Mouse (Mus musculus) retina, embryonic 14.5 days (tissue): ENCODE measurements at regions not wholly inside any gene's neighbourhood (a gene's known extent, or its start where the extent isn't known, plus 50 kb on each side); places are given as distances from the start of the nearest gene placed in this dataset.

Experiments used
- DNase-seq: peaks from one replicate; pipeline ENCODE4 v3.0.0-alpha.2; 2015; ENCODE audit warnings: low spot score

DNA sequence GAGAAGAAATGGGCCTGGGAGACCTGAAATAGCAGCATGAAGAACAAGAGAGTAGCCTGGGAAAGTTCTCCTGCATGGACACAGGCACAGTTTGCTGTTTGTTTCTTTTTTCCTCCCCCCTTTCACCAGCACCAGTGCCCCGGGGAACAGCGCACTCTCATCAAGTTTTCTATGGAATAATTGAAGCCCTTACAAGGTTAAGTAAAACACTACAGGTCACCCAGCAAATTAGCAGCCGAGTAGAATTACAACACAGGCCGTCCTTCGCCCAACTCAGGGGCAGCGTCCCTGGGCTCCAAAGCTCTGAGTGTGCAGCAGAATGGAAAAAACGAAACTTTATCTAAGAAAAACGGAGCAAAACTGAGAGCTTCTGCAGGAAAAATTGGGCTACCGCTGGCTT, 381.6 kb upstream of the Jarid2 start:
- DNase-seq = no peak

GRCm38 (mm10) chr13:44353899-44354298, 375.4 kb upstream of the Jarid2 start:
- DNase-seq = peak; percentile 70

GRCm38 (mm10) chr13:44355771-44356221, 373.5 kb upstream of the Jarid2 start:
- no peak for DNase-seq

- DNase-seq = no peak
These were observed 372.3 kb upstream of the Jarid2 start for GRCm38 (mm10) chr13:44356981-44357380.

DNA sequence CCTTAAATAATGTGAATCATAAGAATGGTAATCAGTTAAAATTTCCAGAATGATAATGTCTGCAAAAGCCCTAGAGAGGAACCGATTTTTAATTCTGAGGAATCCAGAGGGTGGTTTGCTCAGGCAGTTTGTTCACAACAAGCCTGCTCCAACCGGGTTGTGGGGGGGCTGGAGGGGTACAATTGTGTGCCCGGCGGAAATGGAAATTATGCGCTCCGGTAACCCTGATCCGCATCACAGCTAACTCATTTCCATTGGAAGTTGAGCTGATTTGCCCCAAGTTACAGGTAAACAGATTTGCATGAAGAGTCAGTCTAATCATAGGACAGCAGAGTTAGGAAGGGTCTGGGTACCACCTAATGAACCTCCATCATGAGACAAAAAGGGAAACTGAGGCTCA, 369.9 kb upstream of the Jarid2 start:
- DNase-seq = no peak

- no peak for DNase-seq
These were observed 369.3 kb upstream of the Jarid2 start for GRCm38 (mm10) chr13:44360016-44360415.

- peak; percentile 37 for DNase-seq
These were observed 368.5 kb upstream of the Jarid2 start for GRCm38 (mm10) chr13:44360725-44361290.

DNA sequence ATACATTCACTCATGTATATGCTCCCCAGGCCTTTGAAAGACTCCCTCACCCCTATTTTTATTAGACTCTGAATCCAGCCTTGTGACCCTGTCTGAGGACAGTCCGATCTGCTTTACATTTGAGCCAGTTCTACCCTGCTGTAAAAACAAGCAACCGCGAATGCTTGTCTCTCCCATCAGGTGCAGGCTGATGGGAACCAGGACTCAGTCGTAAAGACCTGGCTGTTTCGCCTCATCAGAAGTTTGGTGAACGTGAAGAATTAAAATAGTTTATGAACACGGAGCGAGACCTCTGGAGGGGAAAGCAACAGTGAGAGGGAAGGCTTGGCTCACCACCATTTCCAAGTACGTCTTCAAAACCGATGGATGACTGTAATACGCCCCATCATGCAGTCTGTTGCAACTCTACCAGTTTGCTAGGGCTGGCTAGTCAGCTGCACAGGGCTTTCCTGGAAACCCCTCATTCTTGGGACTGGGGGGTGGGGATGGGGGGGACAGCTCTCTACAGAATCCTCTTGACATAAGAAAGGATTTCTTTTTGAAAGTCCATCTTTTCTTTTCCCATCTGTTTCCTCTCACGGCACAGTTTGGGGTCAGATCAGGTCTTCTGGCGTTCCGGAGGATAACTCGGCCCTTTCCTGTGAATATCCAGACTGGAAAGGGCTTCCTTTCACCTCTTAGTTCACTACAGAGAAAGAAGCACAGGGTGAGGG, 366.8 kb upstream of the Jarid2 start:
- no peak for DNase-seq

DNA sequence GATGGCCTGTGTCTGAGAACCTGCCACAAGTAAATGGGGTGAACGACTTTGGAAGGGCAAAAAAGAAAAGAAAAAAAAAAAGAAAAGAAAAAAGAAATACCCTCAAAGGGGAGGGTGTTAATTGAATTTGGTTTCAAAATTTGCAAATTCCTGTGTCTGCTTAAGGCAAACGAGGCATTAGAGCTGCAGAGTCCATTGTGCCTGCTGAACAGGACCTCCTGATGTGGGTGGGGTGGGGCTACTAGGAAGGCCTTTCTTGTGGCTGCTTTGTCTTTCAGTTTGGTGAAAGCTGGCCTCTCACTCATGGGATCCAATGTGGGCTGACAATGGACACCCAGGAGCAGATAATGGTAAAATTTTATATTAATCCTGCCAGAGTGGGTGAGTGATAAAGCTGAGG, 366.3 kb upstream of the Jarid2 start:
- DNase-seq = no peak

DNA sequence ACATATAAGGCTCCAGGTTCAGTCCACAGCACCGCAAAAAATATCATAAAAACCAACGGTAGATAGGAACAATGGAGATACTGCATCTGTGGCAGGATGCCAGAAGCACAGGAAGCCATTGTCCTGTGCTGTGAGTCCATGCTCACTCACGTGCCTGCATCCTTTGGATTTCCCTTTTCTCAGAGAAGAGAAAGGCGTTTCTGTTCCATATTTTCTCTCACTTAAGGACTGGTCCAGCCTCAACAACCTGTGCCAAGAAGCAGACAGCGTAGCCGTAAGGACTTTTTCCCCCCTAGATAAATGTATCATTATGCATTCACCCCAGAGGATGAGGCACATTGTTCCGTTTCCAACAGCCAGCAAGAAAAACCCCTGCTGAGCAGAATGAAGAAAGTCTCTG, 360.0 kb upstream of the Jarid2 start:
- DNase-seq = no peak

DNA sequence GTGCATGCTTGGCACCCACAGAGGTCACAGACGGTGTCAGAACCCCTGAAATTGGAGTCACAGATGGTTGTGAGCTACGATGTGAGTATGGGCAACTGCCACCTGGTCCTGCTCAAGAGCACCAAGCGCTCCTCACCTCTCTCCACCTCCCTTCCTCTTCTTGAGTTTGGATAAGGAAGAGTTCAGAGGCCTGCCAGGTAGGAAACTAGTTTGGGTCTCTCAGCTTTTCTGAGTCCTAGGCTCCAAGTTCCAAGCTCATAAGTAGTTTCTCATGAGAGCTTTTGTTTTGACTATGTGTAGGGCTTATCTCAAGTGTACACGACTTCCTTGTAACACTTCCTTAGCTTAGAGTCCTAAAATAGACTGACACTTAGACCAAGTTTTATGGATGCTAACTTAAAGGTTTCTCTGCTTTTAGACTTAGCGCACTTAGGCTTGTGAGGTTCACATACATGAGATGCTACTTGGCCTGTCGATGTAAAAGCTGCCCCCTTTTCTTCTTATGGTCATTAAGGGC, 356.9 kb upstream of the Jarid2 start:
- DNase-seq = no peak

GRCm38 (mm10) chr13:44375476-44376159, 353.7 kb upstream of the Jarid2 start:
- peak; percentile 37 for DNase-seq

- DNase-seq = peak; percentile 32
These were observed 353.1 kb upstream of the Jarid2 start for GRCm38 (mm10) chr13:44376160-44376488.

DNA sequence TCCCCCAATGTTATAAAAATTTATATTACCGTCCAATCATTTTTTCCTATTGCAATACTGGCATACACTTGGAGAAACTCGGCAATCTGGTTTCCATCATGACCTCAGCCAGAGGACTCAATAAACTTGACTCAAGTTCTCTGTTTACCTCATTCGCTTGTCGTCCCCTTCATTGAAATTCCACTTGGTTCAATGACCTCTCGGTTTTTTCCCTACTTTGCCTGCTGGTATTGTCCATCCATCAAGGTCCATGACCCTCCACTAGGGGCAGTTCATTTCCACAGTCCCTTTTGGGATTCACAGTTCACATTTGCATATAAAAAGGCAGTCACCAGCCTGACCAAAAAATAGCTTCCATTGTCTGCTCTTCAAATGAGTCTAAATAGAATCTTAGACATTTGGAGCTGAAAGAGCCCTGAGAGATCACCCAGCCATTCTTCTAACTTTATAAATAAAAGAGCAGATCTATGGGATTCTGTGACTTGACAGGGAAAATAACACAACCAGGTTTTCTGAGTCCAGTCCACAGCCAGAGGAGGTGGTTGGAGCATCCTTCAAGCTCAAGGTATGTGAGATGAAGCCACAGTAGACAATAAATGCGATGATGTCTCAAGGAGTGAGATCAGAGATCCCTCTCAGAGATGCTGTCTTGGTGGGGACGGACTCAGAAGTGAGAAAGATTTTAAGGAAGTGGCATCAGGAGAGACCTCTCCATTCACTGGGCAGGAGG, 347.4 kb upstream of the Jarid2 start:
- peak; percentile 42 for DNase-seq

DNA sequence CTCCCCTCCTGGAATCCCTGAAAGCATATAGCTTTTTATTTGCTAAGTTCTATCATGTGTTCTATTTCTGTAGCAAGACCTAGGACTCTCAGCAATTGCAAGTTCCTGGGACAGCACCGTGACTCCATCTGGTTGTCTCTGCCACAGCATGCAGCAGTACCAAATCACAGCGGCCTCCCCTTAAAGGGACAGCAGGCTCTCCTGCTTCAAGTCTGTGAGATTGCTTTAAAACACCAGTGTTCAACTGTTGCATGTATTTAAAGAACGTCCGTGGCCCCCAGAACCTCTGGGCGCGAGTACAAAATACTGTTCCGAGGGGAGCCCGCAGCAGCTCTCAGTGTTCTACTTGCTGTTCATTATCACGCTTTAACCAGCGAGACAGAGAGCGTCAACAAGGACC, 346.0 kb upstream of the Jarid2 start:
- DNase-seq = no peak

GRCm38 (mm10) chr13:44386767-44387166, 342.5 kb upstream of the Jarid2 start:
- DNase-seq = no peak

- DNase-seq = no peak
These were observed 339.6 kb upstream of the Jarid2 start for GRCm38 (mm10) chr13:44389696-44390095.

DNA sequence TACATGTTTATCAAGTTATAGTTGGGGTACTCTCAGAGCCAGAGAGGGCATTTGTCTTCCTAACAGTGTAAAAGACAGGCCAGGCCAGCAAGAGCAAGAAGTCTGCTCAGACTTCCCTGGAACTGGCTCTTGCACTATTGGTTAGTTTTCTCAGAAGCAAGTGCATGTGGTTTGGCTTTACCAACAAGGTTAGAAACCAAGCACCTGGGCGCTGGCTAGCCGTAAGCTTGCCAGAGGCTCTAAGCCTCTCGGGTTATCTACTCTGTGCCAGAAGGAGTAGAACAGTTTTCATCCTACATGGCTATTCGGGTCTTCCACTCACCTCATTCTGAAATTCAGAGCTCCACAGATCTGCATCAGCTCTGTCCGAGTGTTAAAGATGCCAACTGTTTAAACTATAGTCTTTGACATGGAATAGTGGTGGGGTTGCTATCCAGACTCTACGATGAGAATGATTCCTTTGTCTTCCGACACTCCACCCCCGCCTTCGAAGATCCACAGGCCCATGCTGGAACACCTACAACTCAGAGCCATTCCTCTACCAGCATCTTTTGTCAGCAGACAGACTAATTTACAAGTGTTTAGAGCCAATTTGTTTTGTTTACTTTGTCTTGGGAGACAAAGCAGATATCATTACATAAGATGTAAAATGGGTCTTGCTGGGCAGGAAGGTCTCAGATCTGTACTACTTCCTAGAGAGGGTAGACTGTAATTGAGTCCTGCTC, 338.4 kb upstream of the Jarid2 start:
- no peak for DNase-seq

DNA sequence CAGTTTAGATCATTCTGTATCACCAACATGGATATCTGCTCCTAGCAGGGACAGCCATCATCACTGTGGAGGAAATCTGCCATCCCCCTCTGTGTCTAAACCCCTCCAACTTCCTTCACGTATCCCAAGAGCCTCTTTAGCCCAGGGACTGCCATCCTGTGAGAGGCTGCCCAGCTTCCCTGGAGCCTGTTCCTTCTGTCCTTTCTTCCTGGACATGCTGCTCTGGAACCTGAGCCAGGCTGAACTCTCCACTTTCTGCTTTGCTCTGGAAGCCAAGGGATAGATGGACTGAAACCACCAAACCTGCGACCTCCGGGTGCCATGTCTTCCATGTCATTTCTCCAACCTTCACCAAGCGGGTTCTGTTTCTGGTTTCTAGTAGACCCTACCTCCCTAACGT, 335.3 kb upstream of the Jarid2 start:
- no peak for DNase-seq

GRCm38 (mm10) chr13:44398613-44399369, 330.5 kb upstream of the Jarid2 start:
- DNase-seq = no peak

GRCm38 (mm10) chr13:44399370-44399685, 329.9 kb upstream of the Jarid2 start:
- DNase-seq = no peak
